Mouse (Mus musculus): Measurements from ENCODE around the gene Oas1e.

The Oas1e gene

DNA sequence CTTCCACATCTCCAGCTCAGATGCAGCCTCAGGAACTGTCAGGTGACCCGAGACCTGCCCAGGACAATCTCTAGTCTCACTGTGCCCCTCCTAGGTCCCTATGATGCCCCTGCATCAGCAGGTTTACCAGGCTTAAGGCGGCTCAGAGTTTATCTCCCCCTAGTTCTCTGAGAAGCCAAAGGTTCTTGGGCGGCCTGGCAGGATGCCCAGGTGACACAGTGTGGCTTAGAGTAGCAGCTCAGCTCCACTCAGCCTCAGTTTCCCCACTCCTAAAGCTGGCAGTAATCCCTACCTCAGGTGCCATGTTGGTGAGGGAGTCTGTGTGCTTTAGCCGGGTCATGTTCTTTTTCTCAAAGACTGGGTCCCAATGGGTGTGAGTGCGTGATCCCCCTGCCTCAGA, 18.5 kb downstream of the Oas1e start:
- in situ Hi-C loops (cut with MboI; ENCODE audit: low sequenced_read_pairs), result no loop called here

DNA sequence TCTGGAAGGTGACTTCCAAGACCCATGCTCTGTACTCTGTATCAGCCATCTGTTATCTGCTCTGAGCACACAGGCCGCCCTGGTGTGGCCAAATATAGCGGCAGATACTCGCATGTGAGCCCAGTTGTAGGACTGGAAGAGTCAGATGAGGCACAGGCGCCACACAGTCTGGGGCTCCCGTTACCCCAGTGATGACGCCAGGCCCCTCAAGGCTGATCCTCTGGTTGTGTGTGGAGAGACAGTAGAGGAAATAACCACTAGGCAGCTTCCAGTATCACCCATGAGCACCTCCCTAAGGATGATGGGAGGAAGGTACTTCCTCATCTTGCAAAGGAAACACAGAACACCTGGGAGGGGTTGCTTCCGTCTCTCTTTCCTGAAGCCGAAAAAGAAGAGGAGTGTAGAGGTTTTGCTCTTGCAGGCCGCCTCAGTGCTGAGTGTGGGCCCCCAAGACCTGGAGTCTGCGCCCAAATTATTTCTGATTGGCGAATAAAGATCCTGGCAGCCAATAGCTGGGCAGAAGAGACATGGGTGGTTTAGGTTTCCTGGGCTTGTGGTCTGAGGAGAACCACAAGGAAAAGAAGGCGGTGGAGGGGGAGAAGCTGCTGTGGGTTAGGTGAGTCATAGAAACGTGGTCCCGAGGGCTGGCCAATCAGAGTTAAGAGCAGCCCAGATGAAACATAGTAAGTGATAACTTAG, 19.9 kb downstream of the Oas1e start:
- in situ Hi-C loops (cut with MboI; ENCODE audit: low sequenced_read_pairs), result no loop called here

DNA sequence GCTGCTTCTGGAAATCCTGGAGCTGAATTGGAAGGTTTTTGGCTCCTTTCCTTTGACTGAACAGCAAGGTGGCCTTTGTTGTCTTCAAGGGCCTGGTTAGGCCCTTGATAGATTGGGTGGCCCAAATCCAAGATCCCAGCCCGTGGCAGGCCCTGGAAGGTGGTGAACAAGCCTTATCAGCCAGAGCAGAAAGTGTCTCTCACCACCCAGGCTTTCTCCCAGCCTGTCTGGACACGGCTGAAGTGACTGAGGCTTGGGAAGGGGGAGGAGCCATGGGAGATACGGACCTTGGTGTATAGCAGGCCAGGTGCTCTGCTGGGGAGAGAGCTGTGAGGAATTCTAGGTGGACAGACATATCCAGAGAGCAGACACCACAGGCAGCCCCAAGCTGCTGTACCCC, 25.9 kb downstream of the Oas1e start:
- in situ Hi-C loops (cut with MboI; ENCODE audit: low sequenced_read_pairs), result no loop called here

DNA sequence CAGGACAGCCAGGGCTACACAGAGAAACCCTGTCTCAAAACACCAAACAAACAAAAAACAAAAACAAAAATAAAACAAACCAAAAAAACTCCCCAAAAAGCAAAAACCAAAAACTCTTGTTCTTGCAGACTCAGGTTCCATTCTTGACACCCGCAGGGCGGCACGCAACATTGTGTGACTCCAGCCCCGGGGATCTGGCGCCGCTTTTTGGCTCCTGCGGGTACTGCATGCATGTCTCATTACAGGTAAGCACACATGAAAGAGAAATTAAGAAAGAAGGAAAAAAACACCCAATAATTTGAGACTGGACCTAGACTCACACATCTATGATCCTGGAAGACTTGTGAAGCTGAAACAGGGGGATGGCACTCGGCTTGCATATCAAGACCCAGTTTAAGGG, 30.3 kb downstream of the Oas1e start:
- in situ Hi-C loops (cut with MboI; ENCODE audit: low sequenced_read_pairs), result no loop called here

DNA sequence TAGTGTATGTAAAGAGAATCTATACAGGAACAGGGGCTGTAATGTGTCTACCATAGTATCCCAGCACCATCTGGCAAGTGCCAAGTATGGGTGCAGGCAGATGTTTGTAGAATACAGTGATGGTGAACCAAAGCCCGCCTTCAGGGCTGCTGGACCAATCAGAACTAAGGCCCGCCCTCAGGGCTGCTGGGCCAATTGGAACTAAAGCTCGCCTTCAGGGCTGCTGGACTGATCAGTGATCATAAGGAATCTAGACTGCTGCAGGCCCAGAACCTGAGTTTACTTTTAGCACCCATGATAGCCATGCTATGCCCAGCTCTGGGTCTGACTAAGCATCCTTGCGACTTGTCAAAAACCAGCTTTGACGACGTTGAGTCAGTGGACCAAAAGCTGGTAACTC, 33.4 kb downstream of the Oas1e start:
- in situ Hi-C loops (cut with MboI; ENCODE audit: low sequenced_read_pairs), result no loop called here

DNA sequence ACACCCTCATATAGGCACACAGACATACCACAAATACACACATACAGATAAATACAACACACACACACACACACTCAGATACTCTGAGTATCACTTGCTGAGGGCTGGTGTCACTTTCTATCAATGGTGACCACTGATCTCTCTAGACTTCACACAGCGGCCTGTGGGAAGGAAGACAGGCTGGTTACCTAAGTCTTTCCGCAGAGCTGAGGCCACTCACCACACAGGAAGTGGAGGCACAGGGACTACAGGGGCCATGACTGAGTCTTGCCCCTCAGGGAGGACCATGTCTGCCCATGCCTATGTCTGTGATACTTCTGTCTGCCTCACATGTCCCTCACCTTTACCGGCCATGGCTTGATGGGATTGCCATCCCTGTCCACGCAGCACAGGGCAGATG, 41.1 kb downstream of the Oas1e start:
- in situ Hi-C loops (cut with MboI; ENCODE audit: low sequenced_read_pairs), result no loop called here

DNA sequence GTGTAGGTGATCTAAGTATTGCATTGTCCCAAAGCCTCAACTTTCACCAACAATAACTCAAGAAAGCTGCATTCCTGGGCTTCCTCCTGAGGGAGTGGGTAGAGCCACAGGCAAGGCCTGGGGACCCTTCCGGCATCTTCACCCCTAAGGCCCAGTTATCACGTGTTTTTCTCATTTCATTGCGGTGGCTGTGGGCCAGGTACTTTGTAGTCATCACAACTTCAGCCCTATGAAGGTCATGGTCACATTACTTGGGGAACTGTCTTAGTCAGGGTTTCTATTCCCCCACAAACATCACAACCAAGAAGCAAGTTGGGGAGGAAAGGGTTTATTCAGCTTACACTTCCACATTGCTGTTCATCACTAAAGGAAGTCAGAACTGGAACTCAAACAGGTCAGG, 42.5 kb downstream of the Oas1e start:
- in situ Hi-C loops (cut with MboI; ENCODE audit: low sequenced_read_pairs), result no loop called here

DNA sequence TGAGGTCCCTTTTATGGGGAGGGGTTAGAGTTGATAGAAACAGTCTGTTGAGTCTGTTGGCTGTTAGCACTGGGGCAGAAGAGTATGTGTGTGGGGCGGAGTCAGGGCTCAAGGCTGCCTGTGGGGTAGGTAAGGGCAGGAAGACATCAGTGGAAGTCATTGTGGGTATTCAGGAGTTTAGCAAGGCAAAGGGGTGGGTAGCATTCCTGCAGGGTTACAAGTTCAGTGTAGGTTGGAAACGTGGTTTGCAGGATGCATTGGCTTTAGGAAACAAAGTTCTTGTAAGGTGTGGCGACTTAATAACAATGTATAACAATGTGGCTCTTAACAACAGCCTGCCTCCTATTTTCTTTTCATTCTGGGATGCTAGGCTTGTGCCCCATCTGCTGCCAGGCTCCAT, 44.1 kb downstream of the Oas1e start:
- in situ Hi-C loops (cut with MboI; ENCODE audit: low sequenced_read_pairs), result no loop called here

DNA sequence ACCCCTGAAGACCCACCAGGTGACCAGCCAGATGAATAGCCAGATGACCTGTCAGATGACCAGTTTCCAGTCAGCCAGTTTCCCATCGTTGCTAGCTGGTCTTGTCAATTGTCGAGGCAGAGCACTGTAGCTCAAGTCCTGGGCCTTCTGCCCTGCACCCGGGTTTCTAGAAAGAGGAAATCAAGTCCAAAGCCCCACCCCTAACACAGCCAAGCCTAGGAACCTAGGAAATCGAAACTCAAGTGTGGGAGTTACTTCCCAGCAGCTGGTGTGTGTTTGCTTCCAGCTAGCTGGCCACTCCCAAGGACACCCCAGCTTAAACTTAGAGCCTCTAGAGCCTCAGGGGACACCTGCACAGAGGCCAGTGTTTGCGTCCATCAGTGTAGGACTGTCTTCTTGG, 45.6 kb downstream of the Oas1e start, which contains the start of gene Oas2:
Gene Oas2 (minus strand): TSS at position 166 of the 400 bp plus-strand sequence.
- in situ Hi-C loops (cut with MboI; ENCODE audit: low sequenced_read_pairs), result no loop called here

DNA sequence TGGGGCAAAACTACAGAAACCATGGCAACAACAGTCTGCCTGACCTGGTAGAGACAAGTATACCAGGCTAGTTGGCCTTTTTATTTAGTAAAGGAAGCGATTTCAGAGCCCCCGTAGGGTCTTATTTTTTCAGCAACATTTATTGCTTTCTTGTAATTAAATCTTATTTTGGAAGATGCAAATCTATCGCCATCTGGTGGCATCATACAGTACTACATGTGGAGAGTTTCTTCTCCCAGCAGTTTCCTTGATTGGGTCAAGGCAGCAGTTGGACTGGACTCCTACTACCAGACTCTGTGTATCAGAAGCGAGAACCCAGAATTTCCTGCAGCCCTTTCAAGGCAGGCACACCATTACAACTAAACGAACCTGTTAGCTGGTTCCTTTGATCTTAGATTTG, 48.9 kb downstream of the Oas1e start:
- in situ Hi-C loops (cut with MboI; ENCODE audit: low sequenced_read_pairs), result no loop called here

DNA sequence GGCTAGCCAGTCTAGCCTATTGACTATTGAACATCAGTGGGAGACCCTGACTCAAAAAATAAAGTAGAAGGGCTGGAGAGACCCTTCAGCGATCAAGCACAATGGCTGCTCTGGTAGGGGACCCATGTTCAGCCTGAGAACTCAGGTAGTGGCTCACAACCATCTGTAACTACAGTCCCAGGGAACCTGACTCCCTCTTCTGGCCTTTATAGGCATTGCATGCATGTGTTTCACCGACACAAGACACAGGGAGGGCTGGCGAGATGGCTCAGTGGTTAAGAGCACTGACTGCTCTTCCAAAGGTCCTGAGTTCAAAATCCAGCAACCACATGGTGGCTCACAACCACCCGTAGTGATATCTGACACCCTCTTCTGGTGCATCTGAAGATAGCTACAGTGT, 53.2 kb downstream of the Oas1e start:
- in situ Hi-C loops (cut with MboI; ENCODE audit: low sequenced_read_pairs), result no loop called here
